Mouse (Mus musculus): ENCODE measurements around the gene Ddb1. TPM values are rescaled to one million over a fixed set of nuclear protein-coding genes. Genes with fewer than 3 reads are reported as not detected.

Gene Ddb1
- total RNA-seq, 2 experiments from 2014 or later = 193 to 194 TPM

GRCm38 (mm10) chr19:10648156-10648555 lies 43.0 kb downstream of the Ddb1 start:
- intact Hi-C loops (cut with DNase I) = no loop called here
- no peak for DNase-seq (ENCODE audit: low spot score in 2 of 2)

DNA sequence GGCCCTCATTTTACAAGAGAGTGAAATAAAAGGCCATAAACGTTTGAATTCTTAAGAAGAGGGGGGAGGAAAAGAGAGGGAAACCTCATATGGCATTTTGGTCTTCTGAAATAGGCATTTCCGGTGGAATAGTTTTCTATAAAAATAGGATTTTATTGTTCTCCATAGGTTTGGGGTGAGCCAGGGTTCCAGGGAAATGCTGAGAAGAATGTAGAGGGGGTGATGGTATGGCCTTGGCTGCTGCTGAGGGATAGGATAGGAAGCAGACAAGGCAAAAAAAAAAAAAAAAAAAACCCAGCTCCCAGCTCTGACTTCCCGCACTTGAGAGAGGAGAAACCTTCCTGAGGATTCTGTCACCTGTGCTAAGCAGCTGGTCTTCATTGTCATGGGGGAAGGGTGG lies 50.9 kb downstream of the Ddb1 start:
- intact Hi-C loops (cut with DNase I) = no loop called here
- DNase-seq (ENCODE audit: low spot score in 2 of 2) = no peak

- intact Hi-C loops (cut with DNase I) = no loop called here
- no peak for DNase-seq (ENCODE audit: low spot score in 2 of 2)
These were observed 52.6 kb downstream of the Ddb1 start for GRCm38 (mm10) chr19:10657742-10658141.

DNA sequence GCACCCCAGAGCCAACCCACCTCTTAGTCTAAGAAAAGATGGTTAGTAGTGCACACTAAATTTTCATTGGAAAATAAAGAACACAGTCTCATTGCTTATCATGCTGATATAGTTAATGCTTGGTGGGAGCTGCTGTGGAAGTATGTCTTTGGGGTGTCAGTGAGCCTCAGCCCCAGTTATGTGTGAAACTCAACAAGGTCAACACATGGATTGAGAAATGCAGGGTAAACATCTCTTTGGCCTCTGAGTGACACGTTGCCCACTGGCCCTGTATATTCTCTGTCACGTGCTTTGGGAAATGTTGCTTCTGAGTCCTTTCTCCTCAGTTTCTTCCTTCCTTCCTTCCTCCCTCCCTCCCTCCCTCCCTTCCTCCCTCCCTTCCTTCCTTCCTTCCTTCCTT lies 53.3 kb downstream of the Ddb1 start:
- intact Hi-C loops (cut with DNase I) = no loop called here
- no peak for DNase-seq (ENCODE audit: low spot score in 2 of 2)

DNA sequence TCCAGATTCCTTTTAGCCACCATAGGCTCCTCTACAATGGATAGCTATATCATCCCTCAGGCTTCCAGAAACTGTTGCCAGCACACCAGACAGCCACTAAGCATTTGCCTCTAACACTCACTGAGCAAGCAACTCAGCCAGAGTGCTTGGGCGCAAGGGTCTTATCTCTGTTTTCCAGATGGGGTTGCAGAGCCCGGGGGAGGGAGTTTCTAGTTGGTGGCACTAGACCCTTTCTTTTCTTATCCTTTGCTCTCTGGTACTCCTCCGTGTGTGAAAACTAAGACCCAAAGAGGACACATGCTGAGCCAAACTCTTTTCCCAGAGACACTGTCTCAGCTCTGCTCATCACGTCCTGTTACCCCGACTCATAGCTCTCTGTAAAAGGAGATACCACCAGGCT lies 56.2 kb downstream of the Ddb1 start:
- no peak for DNase-seq (ENCODE audit: low spot score in 2 of 2)
- intact Hi-C loops (cut with DNase I) = no loop called here

DNA sequence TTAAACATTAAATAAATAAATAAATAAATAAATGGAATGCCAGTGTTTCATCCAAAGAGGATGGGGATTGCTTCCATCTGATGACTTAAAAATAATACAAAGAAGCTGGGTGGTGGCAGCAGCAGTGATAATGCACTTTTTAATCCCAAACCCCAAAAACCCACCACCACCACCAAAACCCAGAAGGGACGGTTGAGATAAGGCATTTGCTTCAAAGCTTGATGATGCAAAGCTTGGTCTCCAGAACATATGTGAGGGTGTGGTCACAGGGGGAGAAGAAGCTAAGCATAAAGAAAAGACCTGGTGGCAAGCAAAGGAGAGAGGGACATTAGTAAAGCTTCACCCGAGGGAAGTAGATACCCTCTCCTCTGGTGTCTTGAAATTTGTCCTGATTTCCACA lies 56.8 kb downstream of the Ddb1 start:
- intact Hi-C loops (cut with DNase I) = no loop called here
- DNase-seq (ENCODE audit: low spot score in 2 of 2) = no peak

GRCm38 (mm10) chr19:10662665-10663064 lies 57.5 kb downstream of the Ddb1 start:
- no peak for DNase-seq (ENCODE audit: low spot score in 2 of 2)
- intact Hi-C loops (cut with DNase I) = no loop called here

DNA sequence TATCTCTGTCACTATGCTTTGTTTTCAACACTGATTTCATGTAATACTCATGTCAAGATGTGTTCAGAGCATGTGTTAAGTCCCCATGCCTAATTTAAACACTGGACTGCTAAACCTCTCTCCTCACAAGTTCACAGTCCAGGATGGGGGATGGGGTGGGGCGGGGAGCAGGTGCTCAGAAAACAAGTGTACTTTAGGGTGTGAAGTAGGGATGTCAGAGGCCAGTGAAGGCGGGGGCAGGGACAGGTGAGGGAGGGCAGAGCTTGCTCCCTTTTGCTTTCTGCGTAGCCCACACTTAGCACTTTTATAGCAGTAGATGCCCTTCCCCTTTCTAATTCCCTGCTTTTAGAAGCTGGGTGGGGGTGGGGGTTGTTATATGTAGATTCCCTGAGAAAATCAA lies 60.0 kb downstream of the Ddb1 start:
- no peak for DNase-seq (ENCODE audit: low spot score in 2 of 2)

GRCm38 (mm10) chr19:10665499-10665898 lies 60.4 kb downstream of the Ddb1 start:
- DNase-seq (ENCODE audit: low spot score in 2 of 2) = peak; percentile 47 to 66
- intact Hi-C loops (cut with DNase I) = loop anchor here (2.0 to 5.0 kb wide), 3 partner anchors 162 to 312 kb away; no protein-coding TSS in a partner anchor

More for the DNA sequence above, 60.0 kb downstream of the Ddb1 start:
- intact Hi-C loops (cut with DNase I) = loop anchor here (2.0 to 5.0 kb wide), 3 partner anchors 162 to 312 kb away; no protein-coding TSS in a partner anchor

DNA sequence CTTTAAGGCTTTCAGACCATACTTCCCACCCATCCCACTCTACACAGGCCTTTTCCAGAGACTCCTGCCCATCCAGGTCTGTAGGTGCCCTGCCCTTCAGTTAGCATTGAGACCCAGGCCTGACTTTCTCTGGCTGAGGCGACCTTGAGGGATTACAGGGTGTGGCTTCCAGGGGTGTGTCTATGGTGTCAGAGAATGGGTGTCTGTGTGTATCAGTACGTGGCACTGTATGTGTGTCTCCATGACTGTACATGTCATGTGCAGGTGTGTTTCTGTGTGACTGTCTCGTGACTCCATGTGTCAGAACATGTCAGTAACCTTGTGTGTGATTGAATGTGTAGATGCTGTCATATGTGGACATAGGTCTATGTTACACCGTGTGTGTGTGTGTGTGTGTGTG lies 66.2 kb downstream of the Ddb1 start:
- no peak for DNase-seq (ENCODE audit: low spot score in 2 of 2)
- intact Hi-C loops (cut with DNase I) = no loop called here

DNA sequence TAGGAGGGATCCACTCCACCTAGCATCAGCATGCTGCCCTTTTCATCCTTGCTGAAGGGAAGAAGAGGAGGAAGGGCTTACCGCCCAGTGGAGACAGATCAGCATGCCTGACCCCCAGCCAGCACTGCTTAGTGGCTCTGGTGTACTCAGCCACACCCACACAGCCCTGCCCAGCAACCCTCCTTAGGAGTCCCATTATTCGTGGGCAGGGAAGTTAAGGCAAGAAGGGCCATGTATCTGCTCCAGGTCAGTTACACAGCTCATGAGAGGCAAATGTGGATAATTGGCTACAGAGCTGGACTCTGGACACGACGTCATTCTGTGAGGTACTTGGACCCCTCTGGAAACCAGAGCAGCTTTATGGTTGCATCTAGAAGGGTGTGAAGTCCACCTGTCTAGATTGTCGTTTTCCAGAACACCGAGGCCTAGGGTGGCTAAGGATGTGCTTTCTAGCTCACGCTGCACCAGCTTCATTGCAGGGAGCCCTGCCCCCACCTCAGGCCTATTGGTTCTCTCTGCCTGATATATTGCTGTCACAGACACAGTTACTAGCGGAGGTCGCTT lies 66.8 kb downstream of the Ddb1 start:
- no peak for DNase-seq (ENCODE audit: low spot score in 2 of 2)
- intact Hi-C loops (cut with DNase I) = no loop called here

DNA sequence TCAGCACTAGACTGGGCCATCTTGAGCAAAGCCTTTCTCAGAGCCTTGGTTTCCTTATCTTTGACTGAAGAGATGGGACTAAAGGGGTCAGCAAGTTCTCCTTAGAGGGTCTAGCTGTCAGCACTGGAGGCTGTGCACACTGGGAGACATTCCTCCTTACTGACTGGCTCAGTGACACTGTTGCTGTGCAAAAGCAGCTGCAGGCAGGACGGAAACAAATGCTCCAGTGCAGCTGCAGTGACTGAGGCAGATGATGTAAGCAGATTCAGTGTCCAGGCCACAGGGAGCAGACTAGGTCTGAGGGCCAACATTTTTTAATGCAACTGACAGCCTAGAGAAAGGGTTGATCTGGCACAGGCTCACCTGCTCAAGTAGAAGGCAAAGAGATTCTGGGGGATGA lies 68.1 kb downstream of the Ddb1 start:
- no peak for DNase-seq (ENCODE audit: low spot score in 2 of 2)
- intact Hi-C loops (cut with DNase I) = no loop called here

- DNase-seq (ENCODE audit: low spot score in 2 of 2) = no peak
- intact Hi-C loops (cut with DNase I) = loop anchor here (5.0 kb wide), 1 partner anchor 286 kb away; no protein-coding TSS in a partner anchor
These were observed 71.5 kb downstream of the Ddb1 start for GRCm38 (mm10) chr19:10676656-10677055.

DNA sequence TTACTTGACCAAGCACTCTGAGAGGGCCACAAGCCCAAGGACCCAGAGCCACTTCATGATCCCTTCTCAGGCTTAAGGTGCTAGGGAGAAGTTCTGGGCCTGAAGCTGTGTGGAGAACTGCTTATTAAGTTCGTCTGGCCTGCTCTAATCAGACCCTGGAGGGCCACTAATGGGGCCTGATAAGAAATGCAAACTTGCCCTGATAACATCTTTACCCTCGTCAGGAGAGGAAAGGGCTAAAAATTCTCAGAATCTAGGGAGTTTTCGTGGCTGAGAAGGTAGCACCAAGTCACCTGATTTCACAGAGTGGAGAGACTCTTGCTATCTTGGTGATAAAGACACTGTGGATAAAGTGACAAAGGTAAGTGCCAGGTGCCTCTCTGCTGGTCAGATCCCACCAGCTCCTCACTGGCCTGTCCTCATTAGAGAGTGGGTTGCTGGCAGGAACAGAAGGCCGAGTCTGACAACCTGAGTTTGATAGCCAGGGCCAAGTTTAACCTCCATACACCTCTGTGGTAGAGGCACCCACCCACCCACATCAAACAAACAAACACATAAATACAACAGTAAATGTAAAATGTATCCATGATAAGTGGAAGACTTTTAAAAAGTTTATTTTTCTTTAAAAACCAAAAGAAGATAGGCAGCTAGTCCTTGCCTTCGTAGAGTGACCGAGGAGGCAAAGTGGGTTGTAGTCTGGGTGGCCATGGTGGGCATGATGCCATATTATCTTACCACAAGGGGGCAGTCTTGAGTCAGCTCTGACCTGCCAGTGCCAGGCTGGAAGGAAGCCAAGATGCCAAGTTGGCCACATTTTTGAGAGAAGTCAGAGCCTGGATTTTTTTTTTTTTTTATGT lies 73.0 kb downstream of the Ddb1 start, which contains the start of gene Pga5:
Gene Pga5 (minus strand): TSS at position 157 of the 857 bp plus-strand sequence.
- peak; percentile 77 to 85 for DNase-seq (ENCODE audit: low spot score in 2 of 2)
- intact Hi-C loops (cut with DNase I) = loop anchor here (1.0 to 5.0 kb wide), 3 partner anchors 31 to 301 kb away; no protein-coding TSS in a partner anchor

DNA sequence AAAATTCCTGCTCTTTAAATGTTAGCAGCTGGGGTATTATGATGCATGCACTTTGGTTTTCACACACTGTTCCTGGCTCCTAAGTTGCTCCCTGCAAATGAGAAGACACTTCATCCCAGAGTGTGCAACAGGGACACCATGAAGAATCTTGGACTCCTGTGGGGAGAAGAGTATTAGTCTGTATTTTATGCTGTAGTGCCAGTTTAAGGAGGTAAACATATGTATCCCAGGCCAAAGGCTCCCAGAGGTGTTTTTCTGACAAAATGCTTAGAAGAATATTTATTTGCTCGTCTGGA lies 73.6 kb downstream of the Ddb1 start:
- no peak for DNase-seq (ENCODE audit: low spot score in 2 of 2)
- intact Hi-C loops (cut with DNase I) = loop anchor here (1.0 to 5.0 kb wide), 3 partner anchors 31 to 301 kb away; no protein-coding TSS in a partner anchor

Other genes starting within 250 kb of the Ddb1 start
- gene Syt7, start 216.2 kb upstream of the Ddb1 start, total RNA-seq (2021) = 100 to 1,000 TPM; 309 to 332 TPM
- gene Lrrc10b, start 147.9 kb upstream of the Ddb1 start, total RNA-seq (2021) = 10 to 100 TPM in 1 of 2 experiments, 1 to 10 TPM in 1; 4.8 to 30.6 TPM
- gene Ppp1r32, start 122.4 kb upstream of the Ddb1 start, total RNA-seq (2021) = 1 to 10 TPM in 1 of 2 experiments, under 1 TPM in 1; 0.80 to 1.1 TPM
- 10 to 100 TPM; 68.8 to 73.5 TPM for gene Cpsf7, start 80.1 kb upstream of the Ddb1 start, total RNA-seq (2021)
- 10 to 100 TPM; 53.7 to 60.0 TPM for gene Sdhaf2, start 79.2 kb upstream of the Ddb1 start, total RNA-seq (2021)
- gene Tmem216, start 49.1 kb upstream of the Ddb1 start, total RNA-seq (2021) = 10 to 100 TPM; 10.7 to 11.5 TPM
- gene Cyb561a3, start 28.2 kb upstream of the Ddb1 start, total RNA-seq (2021) = 10 to 100 TPM; 12.2 to 13.9 TPM
- gene Tmem138, start 28.0 kb upstream of the Ddb1 start, total RNA-seq (2021) = 10 to 100 TPM; 12.4 to 13.6 TPM
- gene Tkfc, start 327 bp downstream of the Ddb1 start, total RNA-seq (2021) = 10 to 100 TPM; 20.4 to 21.3 TPM
- under 1 TPM; 0.18 to 0.50 TPM for gene Vwce, start 28.9 kb downstream of the Ddb1 start, total RNA-seq (2021)
- gene Pga5, start 72.7 kb downstream of the Ddb1 start, total RNA-seq (2021) = not detected
- gene Vps37c, start 83.4 kb downstream of the Ddb1 start, total RNA-seq (2021) = 10 to 100 TPM; 27.3 to 32.3 TPM
- gene Cd5, start 133.7 kb downstream of the Ddb1 start, total RNA-seq (2021) = not detected
- gene Cd6, start 224.7 kb downstream of the Ddb1 start, total RNA-seq (2021) = 1 to 10 TPM; 1.9 to 3.3 TPM
- 1 to 10 TPM; 1.9 to 2.0 TPM for gene Slc15a3, start 234.4 kb downstream of the Ddb1 start, total RNA-seq (2021)

All from left cerebral cortex, postnatal 25 days (tissue).